Mouse (Mus musculus) MEL (cell line): ENCODE data around the gene Rock2. TPM values are rescaled to one million over a fixed set of nuclear protein-coding genes. Genes with fewer than 3 reads are reported as not detected.

Experiments
- DNase-seq: peaks from one replicate; pipeline ENCODE4 v3.0.0; 2011; ENCODE audit warnings: low read depth, low spot score
- H3K27ac ChIP-seq: 2 replicates; pipeline ENCODE4 v1.5.1; 2012; ENCODE audit warnings: low read depth, mild to moderate bottlenecking, control low read depth, low read length, moderate library complexity; ENCODE audit not compliant: control insufficient read depth
- H3K27me3 ChIP-seq, 2 experiments: fragments of 150-350 bp in 1 of 2; sonication (generic) in 1 of 2; 2 replicates each; pipeline ENCODE4 v1.6.1; 2012; ENCODE audit warnings: low read length in 2 of 2, mild to moderate bottlenecking in 2 of 2, improper control_type of control experiment in 1 of 2, moderate library complexity in 1 of 2; ENCODE audit not compliant: insufficient read depth in 2 of 2, control insufficient read depth in 1 of 2
- H3K36me3 ChIP-seq, 2 experiments: 2 replicates each; pipeline ENCODE4 v1.6.1; 2012 to 2014; ENCODE audit warnings: low read length in 2 of 2, improper control_type of control experiment in 1 of 2, inconsistent platforms in 1 of 2, mild to moderate bottlenecking in 1 of 2; ENCODE audit not compliant: insufficient read depth in 2 of 2, control insufficient read depth in 1 of 2
- H3K4me1 ChIP-seq, 2 experiments: fragments of 150-350 bp in 1 of 2; sonication (generic) in 1 of 2; 2 replicates each; pipeline ENCODE4 v1.6.1; 2012; ENCODE audit warnings: low read length in 2 of 2, improper control_type of control experiment in 1 of 2, mild to moderate bottlenecking in 1 of 2; ENCODE audit not compliant: insufficient read depth in 2 of 2, control insufficient read depth in 1 of 2
- H3K4me3 ChIP-seq, 2 experiments: fragments of 150-350 bp in 1 of 2; sonication (generic) in 1 of 2; 2 replicates each; pipeline ENCODE4 v1.5.1; 2012; ENCODE audit warnings: low read depth in 2 of 2, low read length in 2 of 2, mild to moderate bottlenecking in 2 of 2, moderate library complexity in 2 of 2, control low read depth in 1 of 2, improper control_type of control experiment in 1 of 2; ENCODE audit not compliant: control insufficient read depth in 1 of 2, insufficient read depth in 1 of 2
- H3K79me2 ChIP-seq: 2 replicates; pipeline ENCODE4 v1.6.1; 2012; ENCODE audit warnings: mild to moderate bottlenecking, low read length, moderate library complexity; ENCODE audit not compliant: control insufficient read depth, poor library complexity, insufficient read depth
- H3K9ac ChIP-seq: 2 replicates; pipeline ENCODE4 v1.6.1; 2012; ENCODE audit warnings: low read depth, mild to moderate bottlenecking, control low read depth, low read length, moderate library complexity; ENCODE audit not compliant: control insufficient read depth, poor library complexity, severe bottlenecking
- H3K9me3 ChIP-seq: fragments of 150-350 bp; sonication (generic); replicated peaks from 2 replicates; pipeline ENCODE4 v1.6.1; 2012; ENCODE audit warnings: mild to moderate bottlenecking, low read length, improper control_type of control experiment, moderate library complexity; ENCODE audit not compliant: insufficient read depth
- ELF1 ChIP-seq: IDR thresholded peaks from 2 replicates; pipeline ENCODE4 v1.6.1; 2014; ENCODE audit warnings: low read depth, mild to moderate bottlenecking, inconsistent platforms, low read length, improper control_type of control experiment, moderate library complexity
- EP300 ChIP-seq, 2 experiments: IDR thresholded peaks; 2 replicates each; pipeline ENCODE4 v1.6.1; 2011; ENCODE audit warnings: improper control_type of control experiment in 2 of 2, low read length in 2 of 2, low read depth in 1 of 2, mild to moderate bottlenecking in 1 of 2
- GATA1 ChIP-seq: IDR thresholded peaks from 2 replicates; pipeline ENCODE4 v1.6.1; 2011; ENCODE audit warnings: low read depth, low read length, improper control_type of control experiment
- MAX ChIP-seq: IDR thresholded peaks from 2 replicates; pipeline ENCODE4 v1.6.1; 2011; ENCODE audit warnings: low read length, improper control_type of control experiment
- MYB ChIP-seq: IDR thresholded peaks from 2 replicates; pipeline ENCODE4 v1.6.1; 2011; ENCODE audit warnings: mild to moderate bottlenecking, low read depth, low read length, improper control_type of control experiment
- NELFE ChIP-seq: IDR thresholded peaks from 2 replicates; pipeline ENCODE4 v1.6.1; 2011; ENCODE audit warnings: low read depth, low read length, improper control_type of control experiment
- NRF1 ChIP-seq: IDR thresholded peaks from 2 replicates; pipeline ENCODE4 v1.6.1; 2014; ENCODE audit warnings: low read depth, mild to moderate bottlenecking, inconsistent platforms, low read length, improper control_type of control experiment, moderate library complexity; ENCODE audit not compliant: poor library complexity, insufficient read depth, severe bottlenecking
- POLR2A ChIP-seq, 2 experiments: IDR thresholded peaks; 2 replicates each; pipeline ENCODE4 v1.6.1; 2011 to 2012; ENCODE audit warnings: low read length in 2 of 2, mild to moderate bottlenecking in 2 of 2, control low read depth in 1 of 2, improper control_type of control experiment in 1 of 2, low read depth in 1 of 2, moderate library complexity in 1 of 2; ENCODE audit not compliant: control insufficient read depth in 1 of 2, insufficient read depth in 1 of 2, poor library complexity in 1 of 2
- RAD21 ChIP-seq: IDR thresholded peaks from 2 replicates; pipeline ENCODE4 v1.6.1; 2011; ENCODE audit warnings: mild to moderate bottlenecking, low read depth, low read length, improper control_type of control experiment
- SIN3A ChIP-seq: IDR thresholded peaks from 2 replicates; pipeline ENCODE4 v1.6.1; 2012; ENCODE audit warnings: low read length, improper control_type of control experiment, inconsistent platforms
- TCF12 ChIP-seq: IDR thresholded peaks from 2 replicates; pipeline ENCODE4 v1.6.1; 2014; ENCODE audit warnings: low read depth, mild to moderate bottlenecking, inconsistent platforms, low read length, improper control_type of control experiment, moderate library complexity
- ZC3H11A ChIP-seq: IDR thresholded peaks from 2 replicates; pipeline ENCODE4 v1.6.1; 2012; ENCODE audit warnings: low read depth, mild to moderate bottlenecking, inconsistent platforms, low read length, improper control_type of control experiment
- ZNF384 ChIP-seq: IDR thresholded peaks from 2 replicates; pipeline ENCODE4 v1.6.1; 2012; ENCODE audit warnings: low read depth, mild to moderate bottlenecking, inconsistent platforms, low read length, improper control_type of control experiment
- polyA plus RNA-seq, 2 experiments: library from polyadenylated mRNA; stranded (reverse) in 1 of 2; unstranded in 1 of 2; fragments of >175 nt in 1 of 2; fragments of >200 nt in 1 of 2; gene quantifications; 2 replicates each; pipeline versions ENCODE4 v1.2.1 to v1.2.4; 2012; ENCODE audit warnings: low replicate concordance in 2 of 2, low read depth in 1 of 2; ENCODE audit not compliant: insufficient read length in 2 of 2, insufficient read depth in 1 of 2, missing spikeins in 1 of 2
- total RNA-seq: library from RNA; depleted of rRNA; stranded (reverse); fragments of 300-350 nt; gene quantifications from 2 replicates; pipeline ENCODE4 v1.2.3, GENCODE M21; 2012

Gene Rock2
- total and polyA plus RNA-seq, 3 experiments, result 10.9 to 46.4 (median 14.4) TPM

- H3K27me3 ChIP-seq, result no peaks in the 10 kb centered on the region
- H3K79me2 ChIP-seq, result no peaks in the 10 kb centered on the region; the same call in 1 of the 2 replicates
- H3K9me3 ChIP-seq, result no peaks in the 10 kb centered on the region
- DNase-seq, result no peak
- no peak overlapping the region for H3K27ac ChIP-seq
- peaks cover 3 to 13% of the 10 kb centered on the region in 2 experiments; a peak in 3 of 4 replicates for H3K4me1 ChIP-seq
- no peaks in the 10 kb centered on the region for H3K36me3 ChIP-seq
- TF ChIP-seq EP300 (IDR thresholded peaks at IDR 0.05; ENCODE audit: low read depth in 1 of 2, low read length in 2 of 2) (no peak), GATA1 (no peak), SIN3A (no peak), MYB (no peak), ELF1 (no peak), MAX (no peak)
- H3K4me3 ChIP-seq, result peak overlapping the region; percentile 89 to 98
- peak overlapping the region; percentile 76 for H3K9ac ChIP-seq
Measured at GRCm38 (mm10) chr12:16999146-16999545, 104.5 kb downstream of the Rock2 start.

GRCm38 (mm10) chr12:16999739-17000497 is 105.2 kb downstream of the Rock2 start, which contains the start of gene Pqlc3:
Gene Pqlc3 (minus strand): TSS chr12:17000408.
- TF ChIP-seq RAD21 (no peak), MAX (no peak), NELFE (0 out of 2 replicates have a peak, but pooled peaks have one; percentile 36), ZNF384 (no peak), POLR2A (IDR thresholded peaks at IDR 0.05; ENCODE audit: control insufficient read depth in 1 of 2, insufficient read depth in 1 of 2, low read depth in 1 of 2, low read length in 2 of 2, poor library complexity in 1 of 2) (peak; percentile 56 to 75; a peak in 3 of 4 replicates), TCF12 (no peak), ELF1 (peak; percentile 71), NRF1 (peak; percentile 55; the same call in 1 of the 2 replicates), ZC3H11A (no peak), SIN3A (peak; percentile 39), EP300 (IDR thresholded peaks at IDR 0.05; ENCODE audit: low read depth in 1 of 2, low read length in 2 of 2) (0 out of 4 replicates have a peak, but pooled peaks of 1 of the 2 experiments have one; percentile 17)
- no peaks in the 10 kb centered on the region; the same call in 1 of the 2 replicates for H3K79me2 ChIP-seq
- peak; percentile 96 for DNase-seq
- peak within 1 kb of the TSS; percentile 47 for H3K27ac ChIP-seq
- no peaks in the 10 kb centered on the region for H3K9me3 ChIP-seq
- peak within 1 kb of the TSS; percentile 76 for H3K9ac ChIP-seq
- no peaks in the 10 kb centered on the region for H3K27me3 ChIP-seq
- H3K36me3 ChIP-seq, result no peaks in the 10 kb centered on the region
- peak within 1 kb of the TSS; percentile 89 to 98 for H3K4me3 ChIP-seq
- H3K4me1 ChIP-seq, result peaks cover 3 to 13% of the 10 kb centered on the region in 2 experiments; a peak in 3 of 4 replicates
